Mouse (Mus musculus) C2C12 (cell line): Measurements from ENCODE around the gene Ggt7.

Experiments
- CEBPB ChIP-seq: IDR thresholded peaks from one replicate; pipeline ENCODE4 v1.6.1; 2011; ENCODE audit warnings: low read depth, mild to moderate bottlenecking, control low read depth, moderate library complexity
- CTCF ChIP-seq: IDR thresholded peaks from one replicate; pipeline ENCODE4 v1.5.1; 2011; ENCODE audit not compliant: control insufficient read depth, insufficient read depth, insufficient read length
- MAX ChIP-seq: IDR thresholded peaks from one replicate; pipeline ENCODE4 v1.6.1; 2011; ENCODE audit warnings: mild to moderate bottlenecking, control low read depth
- MYOD1 ChIP-seq: IDR thresholded peaks from one replicate; pipeline ENCODE4 v1.6.1; 2011; ENCODE audit warnings: low read depth; ENCODE audit not compliant: control insufficient read depth, insufficient read length
- USF1 ChIP-seq: IDR thresholded peaks from one replicate; pipeline ENCODE4 v1.6.1; 2011; ENCODE audit warnings: low read depth, mild to moderate bottlenecking, control low read depth, moderate library complexity

DNA sequence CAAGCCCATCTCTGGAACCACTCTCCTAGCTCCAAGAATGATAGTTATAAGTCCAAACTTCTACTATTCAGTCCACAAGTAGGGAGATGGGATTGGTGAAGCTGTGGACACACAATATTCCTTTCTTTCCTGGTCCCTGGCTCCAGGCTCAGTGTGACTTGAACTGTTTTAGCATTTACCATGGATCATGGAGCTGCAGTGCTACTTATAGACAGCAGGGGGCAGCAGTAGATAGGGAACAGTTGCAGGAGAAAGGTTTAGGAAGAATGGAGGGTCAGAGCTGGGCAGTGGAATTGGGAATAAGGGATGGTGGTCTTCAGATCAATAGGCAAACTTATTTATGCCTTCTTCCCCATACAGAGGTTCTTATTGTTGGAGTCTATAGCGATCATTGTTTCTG, 2.1 kb downstream of the Ggt7 start:
- TF ChIP-seq CTCF (no peak), MAX (no peak), USF1 (no peak), CEBPB (no peak), MYOD1 (no peak)
